Mouse (Mus musculus) limb, embryonic 10.5 days (tissue): Measurements from ENCODE around the gene Lax1. TPM values are rescaled to one million over a fixed set of nuclear protein-coding genes. Genes with fewer than 3 reads are reported as not detected.
A peak's percentile ranks its signal among the peaks of the same experiment; 100 is the strongest.

Experiments used
- DNase-seq: peaks from one replicate; pipeline ENCODE4 v3.0.0-alpha.2; 2017; ENCODE audit warnings: low spot score
- H3K27ac ChIP-seq: fragments of 300-500 bp; sonication (generic); 2 replicates; pipeline ENCODE4 v1.5.1; 2016; ENCODE audit warnings: mild to moderate bottlenecking
- H3K27me3 ChIP-seq: fragments of 300-500 bp; sonication (generic); 2 replicates; pipeline ENCODE4 v1.6.1; 2016; ENCODE audit warnings: low read depth, mild to moderate bottlenecking; ENCODE audit not compliant: poor library complexity, severe bottlenecking
- H3K36me3 ChIP-seq: fragments of 300-500 bp; sonication (generic); 2 replicates; pipeline ENCODE4 v1.6.1; 2016; ENCODE audit warnings: mild to moderate bottlenecking, moderate library complexity
- H3K4me1 ChIP-seq: fragments of 300-500 bp; sonication (generic); 2 replicates; pipeline ENCODE4 v1.6.1; 2016
- H3K4me3 ChIP-seq: fragments of 300-500 bp; sonication (generic); 2 replicates; pipeline ENCODE4 v1.5.1; 2016; ENCODE audit warnings: mild to moderate bottlenecking, moderate library complexity
- H3K9me3 ChIP-seq: fragments of 300-500 bp; sonication (generic); replicated peaks from 2 replicates; pipeline ENCODE4 v1.6.1; 2016; ENCODE audit warnings: mild to moderate bottlenecking
- WGBS: fragments of 180-500 bp; shearing (Covaris S2); methylation state at CpG from one replicate; pipeline ENCODE4 v1.1.7; 2016; 5-methylcytosine and 5-hydroxymethylcytosine counted together
- polyA plus RNA-seq: library from polyadenylated mRNA; unstranded; fragments of >200 nt; fragmentation: Nextera tagmentation; extraction: Ambion mirVana; gene quantifications from 2 replicates; pipeline ENCODE4 v1.2.1, GENCODE M21; 2016

The Lax1 gene
- 0.62 and 0.75 TPM in 2 replicates for polyA plus RNA-seq

- peaks cover 27% of the 10 kb centered on the region for H3K4me1 ChIP-seq
- no peak for DNase-seq
- H3K27me3 ChIP-seq: no peaks in the 10 kb centered on the region
- H3K36me3 ChIP-seq: no peaks in the 10 kb centered on the region
- WGBS: 26% methylated on average over 6 of the region's 6 CpGs
- H3K4me3 ChIP-seq: no peak within 1 kb of the TSS
- peak within 1 kb of the TSS; percentile 75 for H3K27ac ChIP-seq
- H3K9me3 ChIP-seq: no peaks in the 10 kb centered on the region
Observed at GRCm38 (mm10) chr1:133689897-133690296, at the start of gene Lax1. Gene Lax1, minus strand, starts transcription at chr1:133690108.

GRCm38 (mm10) chr1:133736664-133737063 is 46.8 kb upstream of the Lax1 start:
- WGBS: 77% methylated on average over 7 of the region's 7 CpGs
- peaks cover under 1% of the 10 kb centered on the region; the same call in 1 of the 2 replicates for H3K36me3 ChIP-seq
- H3K27me3 ChIP-seq: peaks cover 58% of the 10 kb centered on the region
- peak overlapping the region; percentile 87; the same call in 1 of the 2 replicates for H3K27ac ChIP-seq
- no peak for DNase-seq
- H3K4me3 ChIP-seq: no peak overlapping the region
- peaks cover 44% of the 10 kb centered on the region for H3K4me1 ChIP-seq
- H3K9me3 ChIP-seq: no peaks in the 10 kb centered on the region

- peaks cover 58% of the 10 kb centered on the region for H3K27me3 ChIP-seq
- no peaks in the 10 kb centered on the region for H3K9me3 ChIP-seq
- peaks cover 3% of the 10 kb centered on the region; the same call in 1 of the 2 replicates for H3K36me3 ChIP-seq
- H3K4me1 ChIP-seq: peaks cover 38% of the 10 kb centered on the region
- peak overlapping the region; percentile 87 for H3K27ac ChIP-seq
- H3K4me3 ChIP-seq: peak overlapping the region; percentile 49
- DNase-seq: peak; percentile 68
- WGBS: 16% methylated on average over 17 of the region's 17 CpGs
Observed at GRCm38 (mm10) chr1:133735995-133736652, 46.2 kb upstream of the Lax1 start.

- WGBS: 39% methylated on average over 11 of the region's 11 CpGs
- DNase-seq: peak; percentile 41
- H3K4me3 ChIP-seq: no peak overlapping the region
- peak overlapping the region; percentile 69 for H3K27ac ChIP-seq
- H3K4me1 ChIP-seq: peaks cover 33% of the 10 kb centered on the region
- peaks cover 17% of the 10 kb centered on the region for H3K36me3 ChIP-seq
- H3K9me3 ChIP-seq: no peaks in the 10 kb centered on the region
- peaks cover 33% of the 10 kb centered on the region for H3K27me3 ChIP-seq
Observed at GRCm38 (mm10) chr1:133732814-133733213, 42.9 kb upstream of the Lax1 start.

- Histone ChIP-seq H3K36me3 (peaks cover 17% of the 10 kb centered on the region), H3K27me3 (no peaks in the 10 kb centered on the region), H3K27ac (no peak overlapping the region), H3K4me3 (no peak overlapping the region), H3K4me1 (peaks cover 13% of the 10 kb centered on the region), H3K9me3 (no peaks in the 10 kb centered on the region)
- no peak for DNase-seq
- WGBS: 81% methylated on average over 7 of the region's 7 CpGs
Observed at GRCm38 (mm10) chr1:133728339-133728738, 38.4 kb upstream of the Lax1 start.

GRCm38 (mm10) chr1:133720342-133720741 is 30.4 kb upstream of the Lax1 start:
- H3K4me3 ChIP-seq: no peak overlapping the region
- DNase-seq: peak; percentile 52
- no peaks in the 10 kb centered on the region for H3K27me3 ChIP-seq
- H3K4me1 ChIP-seq: 0 out of 2 replicates have a peak, but pooled peaks cover 5% of the 10 kb centered on the region
- H3K27ac ChIP-seq: no peak overlapping the region
- WGBS: 75% methylated on average over 7 of the region's 7 CpGs
- 0 out of 2 replicates have a peak, but pooled peaks cover 7% of the 10 kb centered on the region for H3K36me3 ChIP-seq
- no peaks in the 10 kb centered on the region for H3K9me3 ChIP-seq

- Histone ChIP-seq H3K27me3 (no peaks in the 10 kb centered on the region), H3K36me3 (0 out of 2 replicates have a peak, but pooled peaks cover 7% of the 10 kb centered on the region), H3K4me3 (no peak overlapping the region), H3K9me3 (no peaks in the 10 kb centered on the region), H3K4me1 (0 out of 2 replicates have a peak, but pooled peaks cover 10% of the 10 kb centered on the region), H3K27ac (no peak overlapping the region)
- 88% methylated on average over 8 of the region's 8 CpGs for WGBS
- no peak for DNase-seq
Observed at GRCm38 (mm10) chr1:133718786-133719185, 28.9 kb upstream of the Lax1 start.

- Histone ChIP-seq H3K9me3 (no peaks in the 10 kb centered on the region), H3K4me3 (no peak overlapping the region), H3K4me1 (peaks cover 13% of the 10 kb centered on the region; the same call in 1 of the 2 replicates), H3K27me3 (no peaks in the 10 kb centered on the region), H3K36me3 (0 out of 2 replicates have a peak, but pooled peaks cover 7% of the 10 kb centered on the region), H3K27ac (no peak overlapping the region)
- DNase-seq: no peak
- 78% methylated on average over 3 of the region's 3 CpGs for WGBS
Observed at GRCm38 (mm10) chr1:133718296-133718695, 28.4 kb upstream of the Lax1 start.

- 0 out of 2 replicates have a peak, but pooled peaks cover 7% of the 10 kb centered on the region for H3K36me3 ChIP-seq
- 20% methylated on average over 7 of the region's 7 CpGs for WGBS
Observed at GRCm38 (mm10) chr1:133716464-133716863, 26.6 kb upstream of the Lax1 start.

GRCm38 (mm10) chr1:133715191-133715590 is 25.3 kb upstream of the Lax1 start:
- Histone ChIP-seq H3K9me3 (no peaks in the 10 kb centered on the region), H3K4me3 (no peak overlapping the region), H3K27ac (no peak overlapping the region), H3K4me1 (peaks cover 43% of the 10 kb centered on the region), H3K36me3 (0 out of 2 replicates have a peak, but pooled peaks cover 7% of the 10 kb centered on the region), H3K27me3 (no peaks in the 10 kb centered on the region)
- WGBS: 89% methylated on average over 1 of the region's 1 CpGs
- no peak for DNase-seq

More at GRCm38 (mm10) chr1:133716464-133716863, 26.6 kb upstream of the Lax1 start:
- peaks cover 31% of the 10 kb centered on the region for H3K4me1 ChIP-seq
- H3K9me3 ChIP-seq: no peaks in the 10 kb centered on the region
- DNase-seq: peak; percentile 45
- no peaks in the 10 kb centered on the region for H3K27me3 ChIP-seq
- H3K4me3 ChIP-seq: no peak overlapping the region
- H3K27ac ChIP-seq: no peak overlapping the region

- Histone ChIP-seq H3K27ac (peak overlapping the region; percentile 76), H3K9me3 (no peaks in the 10 kb centered on the region), H3K27me3 (no peaks in the 10 kb centered on the region), H3K4me3 (no peak overlapping the region), H3K36me3 (no peaks in the 10 kb centered on the region), H3K4me1 (peaks cover 48% of the 10 kb centered on the region)
- no peak for DNase-seq
- 51% methylated on average over 2 of the region's 2 CpGs for WGBS
Observed at GRCm38 (mm10) chr1:133713009-133713370, 23.1 kb upstream of the Lax1 start.

- H3K4me3 ChIP-seq: no peak overlapping the region
- no peaks in the 10 kb centered on the region for H3K27me3 ChIP-seq
- no peak for DNase-seq
- peak overlapping the region; percentile 76 for H3K27ac ChIP-seq
- H3K4me1 ChIP-seq: peaks cover 48% of the 10 kb centered on the region
- 41% methylated on average over 12 of the region's 12 CpGs for WGBS
- H3K9me3 ChIP-seq: no peaks in the 10 kb centered on the region
- H3K36me3 ChIP-seq: no peaks in the 10 kb centered on the region
Observed at GRCm38 (mm10) chr1:133712288-133713008, 22.5 kb upstream of the Lax1 start.

- Histone ChIP-seq H3K27me3 (no peaks in the 10 kb centered on the region), H3K9me3 (no peaks in the 10 kb centered on the region), H3K36me3 (no peaks in the 10 kb centered on the region; the same call in 1 of the 2 replicates), H3K4me3 (no peak overlapping the region), H3K4me1 (peaks cover 48% of the 10 kb centered on the region), H3K27ac (peak overlapping the region; percentile 67; the same call in 1 of the 2 replicates)
- no peak for DNase-seq
- WGBS: 40% methylated on average over 6 of the region's 6 CpGs
Observed at GRCm38 (mm10) chr1:133711376-133711775, 21.5 kb upstream of the Lax1 start.
